Mouse (Mus musculus): Measurements from ENCODE around the gene Zfp677. TPM values are rescaled to one million over a fixed set of nuclear protein-coding genes. Genes with fewer than 3 reads are reported as not detected.

Zfp677 gene
- polyA plus RNA-seq, 1 experiment: 0.43 TPM

Other genes starting within 250 kb of the Zfp677 start
- not detected in 2 replicates for gene Vmn1r234, start 157.7 kb upstream of the Zfp677 start, polyA plus RNA-seq (2012; rRNA removed)
- not detected in 2 replicates for gene Vmn1r235, start 127.3 kb upstream of the Zfp677 start, polyA plus RNA-seq (2012; rRNA removed)
- gene Vmn1r236, start 100.8 kb upstream of the Zfp677 start, polyA plus RNA-seq (2012; rRNA removed): not detected in 2 replicates
- gene Vmn1r237, start 71.9 kb upstream of the Zfp677 start, polyA plus RNA-seq (2012; rRNA removed): not detected in 2 replicates
- gene Zfp54, start 39.5 kb downstream of the Zfp677 start, polyA plus RNA-seq (2012; rRNA removed): 1.4 and 2.0 TPM in 2 replicates
- gene Zfp51, start 66.6 kb downstream of the Zfp677 start, polyA plus RNA-seq (2012; rRNA removed): 2.0 and 2.7 TPM in 2 replicates
- gene Zfp53, start 105.2 kb downstream of the Zfp677 start, polyA plus RNA-seq (2012; rRNA removed): 2.9 and 3.7 TPM in 2 replicates
- 0.47 and 0.73 TPM in 2 replicates for gene Zfp52, start 151.8 kb downstream of the Zfp677 start, polyA plus RNA-seq (2012; rRNA removed)
- 0.14 and 0.44 TPM in 2 replicates for gene Zfp948, start 183.3 kb downstream of the Zfp677 start, polyA plus RNA-seq (2012; rRNA removed)